ENCODE assay signal across 8 mouse cellular contexts in the genomic region with DNA sequence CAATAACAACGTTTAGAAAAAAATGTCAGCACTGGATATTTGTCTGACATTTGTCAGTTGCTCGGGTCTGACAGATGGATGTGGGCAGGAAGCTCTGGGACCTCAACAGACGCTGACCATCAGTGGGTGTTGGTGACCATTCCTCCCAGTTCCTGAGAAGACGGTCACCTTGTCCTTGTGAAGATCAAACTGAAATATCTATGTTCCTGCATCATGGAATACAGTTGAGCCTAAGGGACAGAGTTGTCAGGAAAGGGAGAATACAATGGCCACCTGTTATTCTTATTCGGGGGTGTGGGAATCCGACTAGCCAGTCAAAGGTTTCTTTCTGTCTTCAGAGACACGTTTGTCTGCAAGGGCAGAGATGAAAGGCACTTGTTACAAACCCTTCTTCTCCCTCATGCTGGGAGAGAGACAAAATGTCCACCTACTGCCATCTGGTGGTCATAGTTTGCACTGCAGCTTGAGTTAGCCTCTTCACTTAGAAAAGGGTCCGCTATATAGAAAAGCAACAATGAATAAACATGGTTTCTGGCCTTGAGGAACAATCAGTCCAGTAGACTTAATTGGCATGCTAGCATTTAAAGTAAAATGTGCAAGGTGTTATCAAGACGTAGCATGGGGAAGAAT. TPM values are rescaled to one million over a fixed set of nuclear protein-coding genes. Genes with fewer than 3 reads are reported as not detected.
DNase-seq lines count a peak whose midpoint lies in the region; ATAC-seq and TF ChIP-seq lines count a peak whose summit lies in the region.

No protein-coding gene starts in this region.

- no peaks in the 10 kb centered on the region for H3K27me3 ChIP-seq in C2C12 (ENCODE audit: control insufficient read depth, insufficient read depth, insufficient read length)
- H3K27me3 ChIP-seq in embryonic facial prominence, embryonic 10.5 days (replicated peaks; ENCODE audit: low read depth, poor library complexity, severe bottlenecking): 0 out of 2 replicates have a peak, but pooled peaks cover 3% of the 10 kb centered on the region
- H3K27me3 ChIP-seq in heart, adult 2 months (ENCODE audit: control insufficient read depth, insufficient read depth, low read length): no peaks in the 10 kb centered on the region
- H3K27me3 ChIP-seq in kidney, postnatal 0 days (ENCODE audit: insufficient read depth, low read length): no peaks in the 10 kb centered on the region
- no peaks in the 10 kb centered on the region for H3K27me3 ChIP-seq in liver, embryonic 14.5 days (ENCODE audit: control insufficient read depth, insufficient read depth, low read length)
- H3K27me3 ChIP-seq in neural tube, embryonic 13.5 days: no peaks in the 10 kb centered on the region

- no peaks in the 10 kb centered on the region for H3K79me3 ChIP-seq in C2C12 (ENCODE audit: low read depth)

- H3K9me3 ChIP-seq in embryonic facial prominence, embryonic 10.5 days: no peaks in the 10 kb centered on the region
- H3K9me3 ChIP-seq in kidney, postnatal 0 days (replicated peaks; ENCODE audit: low read length): no peaks in the 10 kb centered on the region
- H3K9me3 ChIP-seq in liver, embryonic 14.5 days (ENCODE audit: control insufficient read depth, low read length): no peaks in the 10 kb centered on the region
- H3K9me3 ChIP-seq in neural tube, embryonic 13.5 days: no peaks in the 10 kb centered on the region

- H3K79me2 ChIP-seq in C2C12 (ENCODE audit: control insufficient read depth, insufficient read depth): no peaks in the 10 kb centered on the region
- no peaks in the 10 kb centered on the region for H3K79me2 ChIP-seq in heart, adult 2 months (replicated peaks; ENCODE audit: control insufficient read depth, insufficient read depth, low read length)

- H3K27ac ChIP-seq in embryonic facial prominence, embryonic 10.5 days (replicated peaks): no peak overlapping the region
- H3K27ac ChIP-seq in heart, adult 2 months: peak overlapping the region; percentile 46
- H3K27ac ChIP-seq in kidney, postnatal 0 days: no peak overlapping the region
- no peak overlapping the region for H3K27ac ChIP-seq in liver, embryonic 14.5 days
- H3K27ac ChIP-seq in neural tube, embryonic 13.5 days (replicated peaks): no peak overlapping the region

- no peak for TF ChIP-seq POLR2A in heart, adult 2 months (IDR thresholded peaks at IDR 0.05; ENCODE audit: insufficient read depth, low read depth, low read length)

- H3K4me1 ChIP-seq in embryonic facial prominence, embryonic 10.5 days: no peaks in the 10 kb centered on the region
- H3K4me1 ChIP-seq in heart, adult 2 months (ENCODE audit: control insufficient read depth, insufficient read depth, low read length): peaks cover 1% of the 10 kb centered on the region
- H3K4me1 ChIP-seq in kidney, postnatal 0 days (replicated peaks; ENCODE audit: insufficient read depth, low read length): no peaks in the 10 kb centered on the region
- H3K4me1 ChIP-seq in liver, embryonic 14.5 days (replicated peaks; ENCODE audit: control insufficient read depth in 2 of 2, insufficient read depth in 2 of 2, low read length in 1 of 2): no peaks in the 10 kb centered on the region
- 0 out of 2 replicates have a peak, but pooled peaks cover 4% of the 10 kb centered on the region for H3K4me1 ChIP-seq in neural tube, embryonic 13.5 days (replicated peaks)

- H3K36me3 ChIP-seq in C2C12 (ENCODE audit: control insufficient read depth, insufficient read depth): no peaks in the 10 kb centered on the region
- H3K36me3 ChIP-seq in embryonic facial prominence, embryonic 10.5 days (replicated peaks): no peaks in the 10 kb centered on the region
- H3K36me3 ChIP-seq in heart, adult 2 months (ENCODE audit: control insufficient read depth, insufficient read depth, low read length): no peaks in the 10 kb centered on the region
- H3K36me3 ChIP-seq in kidney, postnatal 0 days (ENCODE audit: insufficient read depth, low read length): no peaks in the 10 kb centered on the region
- no peaks in the 10 kb centered on the region for H3K36me3 ChIP-seq in liver, embryonic 14.5 days (replicated peaks; ENCODE audit: control insufficient read depth, insufficient read depth, low read depth)
- no peaks in the 10 kb centered on the region for H3K36me3 ChIP-seq in neural tube, embryonic 13.5 days

- TF ChIP-seq CTCF in C2C12 (IDR thresholded peaks at IDR 0.05; ENCODE audit: control insufficient read depth, insufficient read depth, insufficient read length): peak; percentile 60
- TF ChIP-seq CTCF in heart, adult 2 months (IDR thresholded peaks at IDR 0.05): peak; percentile 96
- TF ChIP-seq CTCF in kidney, postnatal 0 days (IDR thresholded peaks at IDR 0.05; ENCODE audit: low read depth): peak; percentile 96
- TF ChIP-seq CTCF in liver, embryonic 14.5 days (IDR thresholded peaks at IDR 0.05; ENCODE audit: low read depth): peak; percentile 85

- no peak overlapping the region for H3K9ac ChIP-seq in heart, adult 2 months (ENCODE audit: low read depth, low read length)
- no peak overlapping the region for H3K9ac ChIP-seq in kidney, postnatal 0 days (ENCODE audit: low read depth, low read length)
- no peak overlapping the region for H3K9ac ChIP-seq in liver, embryonic 14.5 days (replicated peaks)
- H3K9ac ChIP-seq in neural tube, embryonic 13.5 days: no peak overlapping the region

- H3K4me2 ChIP-seq in kidney, postnatal 0 days (ENCODE audit: low read length): no peak overlapping the region
- H3K4me2 ChIP-seq in liver, embryonic 14.5 days (ENCODE audit: low read depth): no peak overlapping the region
- no peak overlapping the region for H3K4me2 ChIP-seq in neural tube, embryonic 13.5 days

- H3ac ChIP-seq in C2C12 (ENCODE audit: control insufficient read depth, insufficient read length, low read depth): peak overlapping the region; percentile 26

- ATAC-seq in kidney, postnatal 0 days (replicated peaks; ENCODE audit: low FRiP score, low read depth): no peak
- ATAC-seq in liver, embryonic 14.5 days (ENCODE audit: insufficient read depth): no peak
- peak; percentile 78 for ATAC-seq in neural tube, embryonic 13.5 days (ENCODE audit: low read depth)

- TF ChIP-seq EP300 in heart, adult 2 months (IDR thresholded peaks at IDR 0.05; ENCODE audit: insufficient read depth, low read depth, low read length): no peak
- TF ChIP-seq EP300 in liver, embryonic 14.5 days (IDR thresholded peaks at IDR 0.05; ENCODE audit: low read depth): no peak

- peak; percentile 78 for DNase-seq in adrenal gland, postnatal 25 days
- peak; percentile 79 for DNase-seq in embryonic facial prominence, embryonic 10.5 days (ENCODE audit: low spot score)
- peak; percentile 72 to 86 for DNase-seq in heart, adult 2 months
- DNase-seq in kidney, postnatal 0 days (ENCODE audit: low spot score): peak; percentile 87
- peak; percentile 16 to 18 (median 16) for DNase-seq in liver, embryonic 14.5 days (ENCODE audit: low read depth in 3 of 3, low spot score in 3 of 3)
- DNase-seq in testis, postnatal 14 days (ENCODE audit: low spot score): peak; percentile 52

- H3K4me3 ChIP-seq in C2C12 (ENCODE audit: insufficient read depth, poor library complexity, severe bottlenecking): no peak overlapping the region
- no peak overlapping the region for H3K4me3 ChIP-seq in embryonic facial prominence, embryonic 10.5 days
- no peak overlapping the region for H3K4me3 ChIP-seq in heart, adult 2 months
- no peak overlapping the region for H3K4me3 ChIP-seq in kidney, postnatal 0 days (replicated peaks; ENCODE audit: low read depth, low read length)
- H3K4me3 ChIP-seq in liver, embryonic 14.5 days (ENCODE audit: insufficient read depth in 1 of 2, low read depth in 2 of 2, low read length in 2 of 2): no peak overlapping the region
- H3K4me3 ChIP-seq in neural tube, embryonic 13.5 days: no peak overlapping the region

- intact Hi-C loops in heart, adult 2 months (cut with DNase I): loop anchor here (1.0 to 10.0 kb wide), 5 partner anchors 176 to 1301 kb away; no protein-coding TSS in a partner anchor

- 41% methylated on average over 9 of the region's 9 CpGs for WGBS in embryonic facial prominence, embryonic 10.5 days
- WGBS in heart, adult 2 months: 23% methylated on average over 9 of the region's 9 CpGs
- WGBS in kidney, postnatal 0 days: 35% methylated on average over 9 of the region's 9 CpGs
- 21% methylated on average over 9 of the region's 9 CpGs for WGBS in liver, embryonic 14.5 days (ENCODE audit: insufficient replicate concordance)
- 41% methylated on average over 9 of the region's 9 CpGs for WGBS in neural tube, embryonic 13.5 days

TF ChIP-seq in C2C12, 6 proteins besides CTCF, POLR2A, EP300 and RAD21:
- TF ChIP-seq CEBPB (IDR thresholded peaks at IDR 0.05; ENCODE audit: low read depth) (no peak), MAX (IDR thresholded peaks at IDR 0.05) (no peak), MYOG (IDR thresholded peaks at IDR 0.05; ENCODE audit: control insufficient read depth, extremely low read depth, insufficient read length) (no peak), USF1 (IDR thresholded peaks at IDR 0.05; ENCODE audit: low read depth) (no peak), FOSL1 (IDR thresholded peaks at IDR 0.05; ENCODE audit: insufficient read depth, low read length, poor library complexity, severe bottlenecking) (no peak), MYOD1 (IDR thresholded peaks at IDR 0.05; ENCODE audit: control insufficient read depth, insufficient read length, low read depth) (no peak)

RNA-seq across cellular contexts. Expression of gene Tprg, which starts 23.0 kb away (rescaled TPM):
- 0.04 TPM for polyA plus RNA-seq in C2C12 (2012; fragmentation: generic; extraction: Trizol)
- not detected in 2 replicates for total RNA-seq in adrenal gland, postnatal 25 days (2021)
- 0.14 TPM in 1 of 2 replicates, not detected in the other for polyA plus RNA-seq in embryonic facial prominence, embryonic 10.5 days (2016; fragmentation: Nextera tagmentation; extraction: Ambion mirVana)
- not detected for total RNA-seq in heart, adult 2 months (2021)
- not detected in 2 replicates for polyA plus RNA-seq in heart, adult 2 months (2012; rRNA removed)
- 0.14 TPM in 1 of 2 replicates, not detected in the other for polyA plus RNA-seq in kidney, postnatal 0 days (2015; fragmentation: Nextera tagmentation; extraction: Ambion mirVana)
- polyA plus RNA-seq in liver, embryonic 14.5 days (2012; rRNA removed): not detected in 2 replicates
- not detected in 2 replicates for polyA plus RNA-seq in liver, embryonic 14.5 days (2014; fragmentation: Nextera tagmentation; extraction: Ambion mirVana)
- polyA plus RNA-seq in neural tube, embryonic 13.5 days (2015; fragmentation: Nextera tagmentation; extraction: Ambion mirVana): not detected in 2 replicates

Comparison
In these comparisons a context has a peak if more than half of its experiments do, and no peak if none do; other contexts are left out.
1. DNase-seq: peak in every context shown above with its lines; median percentile 87 in kidney, postnatal 0 days; 79 in embryonic facial prominence, embryonic 10.5 days; 79 in heart, adult 2 months; 78 in adrenal gland, postnatal 25 days; 52 in testis, postnatal 14 days; 16 in liver, embryonic 14.5 days.